Mouse (Mus musculus) ES-E14 (cell line): ENCODE results near the gene Fam83e. TPM values are rescaled to one million over a fixed set of nuclear protein-coding genes. Genes with fewer than 3 reads are reported as not detected.
A peak's percentile ranks its signal among the peaks of the same experiment; 100 is the strongest.

Experiments used
- DNase-seq: peaks from one replicate; pipeline ENCODE4 v3.0.0-alpha.2; 2013; ENCODE audit warnings: low read depth, low spot score
- H3K27ac ChIP-seq: 2 replicates; pipeline ENCODE4 v1.5.1; 2012; ENCODE audit warnings: low read depth, mild to moderate bottlenecking, low read length, moderate library complexity, mixed read lengths; ENCODE audit not compliant: poor library complexity, insufficient read depth, severe bottlenecking
- H3K36me3 ChIP-seq: 2 replicates; pipeline ENCODE4 v1.6.1; 2012; ENCODE audit warnings: mild to moderate bottlenecking, low read length, moderate library complexity, mixed read lengths; ENCODE audit not compliant: control insufficient read depth, poor library complexity, insufficient read depth, severe bottlenecking
- H3K4me1 ChIP-seq, 2 experiments: fragments of 150-350 bp in 1 of 2; sonication (generic) in 1 of 2; 2 replicates each; pipeline ENCODE4 v1.6.1; 2012; ENCODE audit warnings: low read length in 2 of 2, mild to moderate bottlenecking in 1 of 2, mixed read lengths in 1 of 2; ENCODE audit not compliant: control insufficient read depth in 2 of 2, insufficient read depth in 2 of 2, poor library complexity in 1 of 2
- H3K4me3 ChIP-seq, 2 experiments: fragments of 150-350 bp in 1 of 2; sonication (generic) in 1 of 2; 2 replicates each; pipeline ENCODE4 v1.5.1; 2012; ENCODE audit warnings: low read length in 2 of 2, low read depth in 1 of 2, mild to moderate bottlenecking in 1 of 2, mixed read lengths in 1 of 2; ENCODE audit not compliant: insufficient read depth in 1 of 2, poor library complexity in 1 of 2, severe bottlenecking in 1 of 2
- H3K9ac ChIP-seq: 2 replicates; pipeline ENCODE4 v1.6.1; 2012; ENCODE audit warnings: low read depth, mild to moderate bottlenecking, low read length, mixed read lengths; ENCODE audit not compliant: poor library complexity, insufficient read depth, severe bottlenecking
- H3K9me3 ChIP-seq: fragments of 150-350 bp; sonication (generic); 2 replicates; pipeline ENCODE4 v1.6.1; 2012; ENCODE audit warnings: low read depth, mild to moderate bottlenecking, low read length; ENCODE audit not compliant: control insufficient read depth, insufficient read depth
- CHD2 ChIP-seq: IDR thresholded peaks from 2 replicates; pipeline ENCODE4 v1.6.1; 2014; ENCODE audit warnings: mild to moderate bottlenecking, low read depth, low read length, inconsistent platforms
- HCFC1 ChIP-seq: IDR thresholded peaks from 2 replicates; pipeline ENCODE4 v1.6.1; 2012; ENCODE audit warnings: low read length, inconsistent platforms, borderline replicate concordance; ENCODE audit not compliant: insufficient read depth
- MAFK ChIP-seq: IDR thresholded peaks from 2 replicates; pipeline ENCODE4 v1.6.1; 2014; ENCODE audit warnings: mild to moderate bottlenecking, low read depth, low read length, inconsistent platforms; ENCODE audit not compliant: insufficient read depth
- ZC3H11A ChIP-seq: IDR thresholded peaks from 2 replicates; pipeline ENCODE4 v1.6.1; 2012; ENCODE audit warnings: low read depth, mild to moderate bottlenecking, inconsistent platforms, low read length, borderline replicate concordance
- ZNF384 ChIP-seq: IDR thresholded peaks from 2 replicates; pipeline ENCODE4 v1.6.1; 2012; ENCODE audit warnings: low read depth, low read length, inconsistent platforms
- in situ Hi-C, 2 experiments: fragments of 600-800 bp; cut with MboI; formaldehyde crosslinking; loops; one replicate each; pipeline ENCODE4 v1.15.1; 2025; ENCODE audit warnings: low sequenced_read_pairs in 2 of 2, inconsistent platforms in 1 of 2; ENCODE audit not compliant: unreplicated experiment in 2 of 2
- total RNA-seq: library from RNA; depleted of rRNA; stranded (reverse); fragments of 300-350 nt; gene quantifications from 2 replicates; pipeline ENCODE4 v1.2.3, GENCODE M21; 2012

Fam83e gene
- total RNA-seq, 1 experiment, result 6.1 TPM

- H3K4me1 ChIP-seq, result peaks cover 0 to 8% of the 10 kb centered on the region in 2 experiments; a peak in 1 of 4 replicates
- no peaks in the 10 kb centered on the region for H3K9me3 ChIP-seq
- no peak for DNase-seq
- in situ Hi-C loops, result no loop called here
- peaks cover 58% of the 10 kb centered on the region for H3K36me3 ChIP-seq
- H3K4me3 ChIP-seq, result peak overlapping the region; percentile 88 to 93; a peak in 3 of 4 replicates
- TF ChIP-seq CHD2 (no peak), HCFC1 (no peak), ZNF384 (no peak), ZC3H11A (no peak), MAFK (no peak)
- H3K27ac ChIP-seq, result no peak overlapping the region
- peak overlapping the region; percentile 98 for H3K9ac ChIP-seq
These were observed 1.1 kb upstream of the Fam83e start for GRCm38 (mm10) chr7:45719738-45720412.

GRCm38 (mm10) chr7:45721234-45721571, 191 bp downstream of the Fam83e start:
- peak overlapping the region in 1 of 2 experiments; percentile 18; a peak in 1 of 4 replicates for H3K4me3 ChIP-seq
- DNase-seq, result no peak
- H3K27ac ChIP-seq, result no peak overlapping the region
- TF ChIP-seq ZNF384 (no peak), HCFC1 (no peak), MAFK (no peak), CHD2 (no peak), ZC3H11A (no peak)
- in situ Hi-C loops, result no loop called here
- H3K9ac ChIP-seq, result no peak overlapping the region
- H3K9me3 ChIP-seq, result no peaks in the 10 kb centered on the region
- H3K36me3 ChIP-seq, result peaks cover 65% of the 10 kb centered on the region
- peaks cover 0 to 8% of the 10 kb centered on the region in 2 experiments; a peak in 1 of 4 replicates for H3K4me1 ChIP-seq

- no peak for DNase-seq
- H3K9me3 ChIP-seq, result no peaks in the 10 kb centered on the region
- TF ChIP-seq HCFC1, result no peak
- TF ChIP-seq CHD2, result no peak
- H3K4me3 ChIP-seq, result no peak overlapping the region
- peaks cover 65% of the 10 kb centered on the region for H3K36me3 ChIP-seq
- H3K27ac ChIP-seq, result no peak overlapping the region
- in situ Hi-C loops, result no loop called here
- H3K9ac ChIP-seq, result no peak overlapping the region
- peaks cover 0 to 8% of the 10 kb centered on the region in 2 experiments; a peak in 1 of 4 replicates for H3K4me1 ChIP-seq
These were observed 783 bp downstream of the Fam83e start for GRCm38 (mm10) chr7:45721642-45722347.

GRCm38 (mm10) chr7:45722348-45722713, 1.3 kb downstream of the Fam83e start:
- H3K9me3 ChIP-seq, result no peaks in the 10 kb centered on the region
- in situ Hi-C loops, result no loop called here
- no peak overlapping the region for H3K9ac ChIP-seq
- no peak overlapping the region for H3K4me3 ChIP-seq
- peaks cover 0 to 8% of the 10 kb centered on the region in 2 experiments; a peak in 1 of 4 replicates for H3K4me1 ChIP-seq
- TF ChIP-seq HCFC1 (no peak), MAFK (no peak), CHD2 (no peak), ZNF384 (no peak), ZC3H11A (no peak)
- no peak overlapping the region for H3K27ac ChIP-seq
- peaks cover 65% of the 10 kb centered on the region for H3K36me3 ChIP-seq
- no peak for DNase-seq
